Mouse (Mus musculus) left cerebral cortex, postnatal 14 days (tissue): ENCODE data around the gene Lefty2. TPM values are rescaled to one million over a fixed set of nuclear protein-coding genes. Genes with fewer than 3 reads are reported as not detected.
"Not testable (repeated sequence)": the region's sequence is repeated elsewhere in the genome, so short reads cannot be mapped to it uniquely, and the experiment has no call there.

Experiments used
- DNase-seq, 2 experiments: peaks; one replicate each; pipeline ENCODE4 v3.0.0; 2021 to 2022; ENCODE audit warnings: low spot score in 2 of 2, mixed read lengths in 1 of 2
- intact Hi-C: fragments of 180-260 bp; cut with DNase I; formaldehyde crosslinking; loops from one replicate; pipeline ENCODE4 v1.15.1; 2025
- total RNA-seq, 2 experiments: library from RNA; stranded (reverse); gene quantifications; 2 replicates each; pipeline ENCODE4 v1.2.3; 2021

The Lefty2 gene
- total RNA-seq, 2 experiments from 2014 or later, result 2.0 to 4.9 TPM

DNA sequence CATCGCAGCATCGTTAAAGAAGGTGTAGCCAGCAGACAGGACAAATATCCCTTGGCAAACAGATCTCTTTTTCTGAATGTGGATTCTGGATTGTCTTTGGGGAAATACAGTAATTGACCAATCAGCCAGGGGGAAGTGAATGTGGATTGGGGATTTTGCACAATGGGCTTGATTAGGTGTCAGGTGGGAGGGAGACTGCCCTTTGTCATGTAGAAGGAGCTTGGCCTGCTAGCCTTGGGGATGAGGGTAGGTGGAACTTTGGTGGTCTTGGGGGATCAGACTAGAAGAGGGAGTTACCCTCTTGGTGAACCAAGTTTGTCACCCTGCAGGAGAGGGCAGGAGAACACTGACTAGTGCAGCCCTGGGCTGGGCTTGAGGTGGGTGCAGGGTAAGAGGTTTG, 31.8 kb downstream of the Lefty2 start:
- intact Hi-C loops, result no loop called here
- DNase-seq, result no peak

DNA sequence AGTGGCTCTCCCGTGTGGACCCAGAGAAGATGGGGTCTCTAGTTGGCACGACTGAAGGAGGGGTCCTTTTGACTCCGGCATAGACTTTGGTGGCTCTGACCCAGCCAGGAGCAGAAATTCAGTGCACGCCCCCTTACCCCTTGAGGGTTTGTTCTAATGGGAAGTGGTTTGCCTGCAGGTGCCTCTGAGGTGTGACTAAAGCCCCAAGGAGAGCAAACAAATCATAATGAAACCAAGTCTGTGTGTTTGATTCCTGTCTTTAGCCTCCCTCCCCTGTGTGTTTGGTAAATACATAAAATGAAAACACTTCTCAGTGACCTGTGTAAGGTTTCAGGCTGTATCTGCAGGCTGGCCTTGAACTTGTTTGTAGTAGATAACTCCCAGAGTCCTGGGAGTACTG, 33.4 kb downstream of the Lefty2 start:
- intact Hi-C loops, result no loop called here
- no peak for DNase-seq

DNA sequence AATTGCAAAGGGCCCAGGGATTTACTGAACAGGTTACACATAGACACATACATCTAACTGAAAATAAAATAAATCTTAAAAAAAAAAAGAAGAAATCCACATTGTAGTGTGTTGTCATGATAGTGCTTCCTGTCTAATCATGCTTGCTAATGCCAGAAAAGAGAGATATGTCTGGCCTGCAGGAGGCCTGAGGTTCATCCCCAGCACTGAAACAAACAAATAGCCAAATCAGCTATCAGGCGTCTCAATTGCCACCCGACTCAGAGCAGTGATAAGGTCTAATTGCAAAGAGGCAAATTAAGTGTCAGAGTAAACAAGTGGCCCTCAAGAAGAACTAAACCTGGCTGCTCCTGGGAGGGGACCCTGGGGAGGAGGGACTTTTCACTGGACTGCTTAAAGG, 36.7 kb downstream of the Lefty2 start:
- no peak for DNase-seq
- intact Hi-C loops, result no loop called here

DNA sequence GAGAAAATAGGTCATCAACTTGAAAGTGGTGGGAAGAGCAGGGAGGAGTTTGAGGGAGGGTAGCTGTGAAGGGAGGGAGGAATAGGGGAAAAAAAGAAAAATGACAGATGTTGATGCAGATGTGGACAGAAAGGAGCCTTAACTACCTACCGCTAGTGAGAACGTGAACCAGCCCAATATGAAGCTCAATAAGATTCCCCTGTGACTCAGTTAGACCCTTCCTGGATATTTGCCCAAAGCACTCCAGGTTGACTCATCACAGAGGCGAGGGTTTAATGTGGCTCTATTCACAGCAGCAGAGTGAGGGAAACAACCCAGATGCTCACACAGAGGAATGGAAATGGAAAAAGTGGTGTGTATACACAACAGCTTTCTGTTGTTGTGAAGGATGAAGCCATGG, 38.2 kb downstream of the Lefty2 start:
- intact Hi-C loops, result no loop called here
- no peak for DNase-seq

DNA sequence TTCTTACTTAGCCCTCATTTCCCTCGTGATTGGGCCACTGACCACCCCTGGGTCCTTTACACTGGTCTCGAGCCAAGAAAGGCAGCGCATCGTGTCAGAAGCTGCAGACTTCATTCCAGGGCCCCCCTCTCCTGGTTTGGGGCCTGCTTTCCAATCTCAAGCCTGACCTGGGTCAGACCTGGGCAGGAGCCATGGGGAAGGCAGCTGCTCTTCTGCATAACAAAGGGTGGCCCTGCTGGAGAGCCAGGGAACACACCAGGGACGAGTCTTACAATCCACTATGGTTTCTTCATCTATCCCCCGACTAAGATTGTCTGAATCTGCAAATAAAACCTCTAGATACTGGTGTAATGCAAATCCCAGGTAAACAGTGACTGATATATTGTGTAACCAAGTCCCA, 40.8 kb downstream of the Lefty2 start:
- no peak for DNase-seq
- intact Hi-C loops, result no loop called here

DNA sequence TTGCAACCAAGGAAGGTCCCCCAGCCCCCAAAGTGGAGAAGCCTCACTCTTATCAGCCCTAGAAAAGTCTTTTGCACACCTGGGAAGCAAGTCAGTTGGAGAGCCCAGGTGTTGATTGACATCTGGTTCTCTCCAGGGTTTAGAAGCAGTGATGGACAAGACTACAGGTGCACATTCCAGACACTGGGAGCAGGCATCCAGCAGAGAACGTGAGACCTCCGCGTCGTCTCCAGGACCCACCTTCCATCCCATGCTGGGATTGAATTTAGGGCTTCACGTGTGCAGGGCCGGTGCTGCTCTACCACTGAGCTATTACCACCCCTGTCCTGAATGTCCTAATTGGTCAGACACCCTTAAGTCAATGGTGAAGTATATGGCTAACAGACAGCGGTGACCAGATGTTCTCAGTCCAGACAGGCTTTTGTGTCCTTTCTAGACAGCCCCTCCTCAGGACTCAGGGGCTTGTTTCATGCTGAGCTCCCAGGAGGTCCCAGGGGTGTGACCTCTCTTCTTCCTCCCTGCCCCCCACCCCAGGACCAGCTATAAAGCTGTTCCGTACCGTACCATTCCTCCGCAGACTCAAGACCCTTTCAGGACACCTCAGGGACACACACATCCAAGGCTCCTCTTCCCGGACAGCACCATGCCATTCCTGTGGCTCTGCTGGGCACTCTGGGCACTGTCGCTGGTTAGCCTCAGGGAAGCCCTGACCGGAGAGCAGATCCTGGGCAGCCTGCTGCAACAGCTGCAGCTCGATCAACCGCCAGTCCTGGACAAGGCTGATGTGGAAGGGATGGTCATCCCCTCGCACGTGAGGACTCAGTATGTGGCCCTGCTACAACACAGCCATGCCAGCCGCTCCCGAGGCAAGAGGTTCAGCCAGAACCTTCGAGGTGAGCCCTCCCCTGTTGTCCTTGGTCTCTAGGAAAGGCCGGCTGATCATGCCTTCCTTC, 41.8 kb downstream of the Lefty2 start, which contains the start of gene Lefty1:
TSS of gene Lefty1 (plus strand) at position 556 of the 953 bp plus-strand sequence.
- DNase-seq, result no peak
- intact Hi-C loops, result no loop called here

DNA sequence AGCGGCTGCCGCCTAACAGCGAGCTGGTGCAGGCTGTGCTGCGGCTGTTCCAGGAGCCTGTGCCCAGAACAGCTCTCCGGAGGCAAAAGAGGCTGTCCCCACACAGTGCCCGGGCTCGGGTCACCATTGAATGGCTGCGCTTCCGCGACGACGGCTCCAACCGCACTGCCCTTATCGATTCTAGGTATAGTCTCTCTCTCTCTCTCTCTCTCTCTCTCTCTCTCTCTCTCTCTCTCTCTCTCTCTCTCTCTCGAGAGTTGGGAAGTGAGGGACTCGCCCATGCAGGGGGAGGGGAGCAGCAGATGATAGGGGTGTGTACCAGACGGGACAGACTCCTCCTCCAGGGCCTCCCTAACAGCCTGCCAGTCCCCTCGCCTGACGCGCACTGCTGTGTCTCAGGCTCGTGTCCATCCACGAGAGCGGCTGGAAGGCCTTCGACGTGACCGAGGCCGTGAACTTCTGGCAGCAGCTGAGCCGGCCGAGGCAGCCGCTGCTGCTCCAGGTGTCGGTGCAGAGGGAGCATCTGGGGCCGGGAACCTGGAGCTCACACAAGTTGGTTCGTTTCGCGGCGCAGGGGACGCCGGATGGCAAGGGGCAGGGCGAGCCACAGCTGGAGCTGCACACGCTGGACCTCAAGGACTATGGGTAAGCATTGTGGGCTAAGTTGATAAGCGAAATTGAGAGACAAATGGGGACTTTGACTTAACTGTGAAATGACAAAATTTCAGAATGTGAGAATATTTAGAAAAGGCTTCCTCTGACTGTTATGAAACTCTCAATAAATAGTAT, 43.9 kb downstream of the Lefty2 start:
- intact Hi-C loops, result loop anchor here (1.0 kb wide), 1 partner anchor 43 kb away; no protein-coding TSS in a partner anchor
- not testable (repeated sequence) for DNase-seq

DNA sequence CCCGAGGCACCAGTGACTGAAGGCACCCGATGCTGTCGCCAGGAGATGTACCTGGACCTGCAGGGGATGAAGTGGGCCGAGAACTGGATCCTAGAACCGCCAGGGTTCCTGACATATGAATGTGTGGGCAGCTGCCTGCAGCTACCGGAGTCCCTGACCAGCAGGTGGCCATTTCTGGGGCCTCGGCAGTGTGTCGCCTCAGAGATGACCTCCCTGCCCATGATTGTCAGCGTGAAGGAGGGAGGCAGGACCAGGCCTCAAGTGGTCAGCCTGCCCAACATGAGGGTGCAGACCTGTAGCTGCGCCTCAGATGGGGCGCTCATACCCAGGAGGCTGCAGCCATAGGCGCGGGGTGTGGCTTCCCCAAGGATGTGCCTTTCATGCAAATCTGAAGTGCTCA, 44.7 kb downstream of the Lefty2 start:
- intact Hi-C loops, result loop anchor here (1.0 kb wide), 1 partner anchor 43 kb away; no protein-coding TSS in a partner anchor
- DNase-seq, result not testable (repeated sequence)

DNA sequence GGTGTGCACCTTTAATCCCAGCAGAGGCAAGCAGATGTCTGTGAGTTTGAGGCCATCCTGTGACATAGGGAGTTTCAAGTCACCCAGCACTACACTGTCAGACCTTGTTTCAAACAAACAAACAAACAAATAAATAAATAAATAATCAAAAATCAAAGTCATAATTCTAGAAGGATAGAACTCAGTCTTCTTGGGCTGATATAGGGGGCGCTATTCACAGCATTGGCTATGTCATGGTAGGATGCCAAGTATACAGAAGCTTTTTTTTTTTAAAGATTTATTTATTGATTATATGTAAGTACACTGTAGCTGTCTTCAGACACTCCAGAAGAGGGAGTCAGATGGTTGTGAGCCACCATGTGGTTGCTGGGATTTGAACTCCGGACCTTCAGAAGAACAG, 45.9 kb downstream of the Lefty2 start:
- DNase-seq, intact Hi-C loops: not testable (repeated sequence)

DNA sequence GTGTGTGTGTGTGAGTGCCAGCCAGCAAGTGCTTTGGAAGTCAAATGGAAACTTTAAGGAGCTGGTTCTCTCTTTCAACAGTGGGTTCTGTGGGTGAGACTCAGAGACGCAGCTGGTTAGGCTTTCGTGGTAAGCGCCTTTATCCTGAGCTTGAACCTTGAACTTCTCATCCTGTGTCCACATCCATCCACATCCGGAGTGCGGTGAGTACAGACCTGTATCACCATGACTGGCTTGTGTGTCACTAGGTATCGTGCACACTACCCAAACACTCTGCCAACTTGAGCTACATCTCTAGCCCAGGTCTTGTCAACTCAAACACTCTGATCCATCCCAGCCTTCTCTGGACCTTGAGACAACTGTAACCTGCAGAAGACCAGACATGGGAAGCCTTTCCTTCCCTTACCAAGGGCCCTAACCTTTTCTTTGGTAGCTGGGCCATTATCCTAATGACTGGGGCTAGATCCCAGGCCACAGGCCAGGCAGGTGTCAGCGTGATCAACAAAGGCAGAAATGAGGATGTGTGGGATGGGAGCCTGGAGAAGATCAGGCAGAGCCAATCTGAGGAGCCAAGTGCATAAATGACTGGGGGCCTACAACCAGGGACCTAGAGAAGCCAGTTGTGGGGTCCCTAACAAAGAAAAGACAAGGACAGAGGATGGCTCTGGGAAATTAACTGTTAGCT, 48.0 kb downstream of the Lefty2 start:
- intact Hi-C loops, result no loop called here
- no peak for DNase-seq

DNA sequence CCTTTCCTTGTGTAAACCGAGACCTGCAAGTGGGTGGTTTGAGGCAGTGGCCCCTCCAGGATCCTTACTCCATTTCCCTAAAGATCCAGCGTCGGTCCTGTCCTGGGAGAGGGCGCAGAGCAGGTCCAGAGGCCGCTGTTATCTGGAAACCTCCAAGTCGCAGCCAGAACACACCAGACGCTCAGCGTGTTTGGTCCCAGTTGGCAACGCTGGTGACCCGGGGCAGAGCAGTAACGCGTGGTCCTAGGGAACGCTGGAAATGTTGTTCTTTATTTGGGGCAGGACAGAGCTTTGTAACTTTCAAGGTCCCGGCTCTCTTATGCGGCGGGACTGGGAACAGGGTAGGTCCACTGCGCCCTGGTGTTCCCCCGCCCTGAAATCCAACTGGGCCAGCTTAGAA, 48.8 kb downstream of the Lefty2 start:
- DNase-seq, result no peak
- intact Hi-C loops, result no loop called here

DNA sequence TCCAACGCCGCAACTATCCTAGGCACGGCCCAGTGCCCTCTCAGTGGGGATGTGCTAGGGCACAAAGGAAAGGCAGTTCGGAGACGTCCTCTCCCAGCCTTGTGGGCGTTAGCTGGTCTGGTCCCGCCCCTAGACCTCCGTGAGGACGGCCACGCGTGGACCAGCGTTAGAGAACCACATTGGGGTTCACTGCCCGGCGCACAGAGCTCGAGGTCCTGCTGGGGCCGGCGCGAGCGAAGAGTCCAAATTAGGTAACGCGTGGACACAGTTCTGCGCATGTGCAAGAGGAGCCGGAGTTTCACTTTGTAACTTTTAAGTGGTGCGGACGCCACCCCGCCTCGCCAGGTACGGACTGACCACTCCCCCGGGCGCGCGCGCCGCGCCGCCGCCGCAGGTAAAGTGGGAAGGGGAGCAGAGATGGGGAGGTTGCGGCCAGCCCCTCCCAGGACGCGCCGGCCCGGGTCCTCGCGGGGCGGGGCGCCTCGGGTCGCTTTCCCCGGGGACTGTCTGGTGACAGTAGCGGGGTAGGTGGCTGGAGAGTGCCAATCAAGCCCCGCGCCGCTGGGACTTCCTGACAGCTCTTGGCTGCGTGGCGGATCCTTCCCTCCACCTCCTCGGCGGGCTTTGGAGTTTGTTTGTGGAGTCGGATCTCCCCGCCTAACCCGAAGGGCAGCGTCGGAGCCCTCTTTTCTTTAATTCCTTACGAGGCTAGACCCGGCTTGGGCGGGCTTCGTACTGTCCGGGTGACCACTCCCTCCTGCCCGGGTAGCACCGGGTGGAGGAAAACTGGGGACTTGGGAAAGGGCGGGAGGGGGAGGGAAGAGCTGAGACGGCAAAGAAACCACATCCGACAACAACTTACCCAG, 49.5 kb downstream of the Lefty2 start, which contains the start of gene Tmem63a:
TSS of gene Tmem63a (plus strand) at position 179 of the 866 bp plus-strand sequence.
- intact Hi-C loops, result no loop called here
- peak; percentile 22 to 45 for DNase-seq

DNA sequence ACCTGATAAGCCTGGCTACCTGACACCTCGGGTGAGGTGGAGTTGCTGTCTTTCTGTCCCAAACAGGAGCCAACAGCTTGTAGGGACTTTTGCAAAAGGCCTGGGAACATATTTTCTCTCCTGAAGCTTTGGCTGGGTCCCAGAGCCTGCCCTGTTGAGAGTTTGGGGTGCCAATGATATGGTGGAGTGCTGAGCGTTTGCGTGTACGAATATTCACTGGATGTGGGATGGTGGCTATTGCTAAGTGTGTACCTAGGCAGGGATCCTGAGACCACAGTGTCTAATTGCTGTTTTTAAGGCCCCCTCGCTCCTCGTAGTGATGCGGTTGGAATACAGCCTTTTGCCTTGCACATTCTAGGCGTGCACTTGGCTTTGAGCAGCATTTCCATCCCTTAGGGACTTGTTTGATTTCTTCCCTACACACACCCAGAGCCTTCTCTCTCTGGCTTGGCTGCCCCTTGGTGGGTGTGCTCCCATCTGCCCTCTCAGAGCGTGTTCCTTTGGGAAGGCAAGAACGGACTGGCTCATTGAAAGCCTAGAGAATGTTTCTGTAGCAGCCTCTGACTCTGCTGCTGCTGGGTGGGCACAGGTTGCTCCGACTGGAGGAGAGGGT, 50.2 kb downstream of the Lefty2 start:
- DNase-seq, result no peak
- intact Hi-C loops, result no loop called here

DNA sequence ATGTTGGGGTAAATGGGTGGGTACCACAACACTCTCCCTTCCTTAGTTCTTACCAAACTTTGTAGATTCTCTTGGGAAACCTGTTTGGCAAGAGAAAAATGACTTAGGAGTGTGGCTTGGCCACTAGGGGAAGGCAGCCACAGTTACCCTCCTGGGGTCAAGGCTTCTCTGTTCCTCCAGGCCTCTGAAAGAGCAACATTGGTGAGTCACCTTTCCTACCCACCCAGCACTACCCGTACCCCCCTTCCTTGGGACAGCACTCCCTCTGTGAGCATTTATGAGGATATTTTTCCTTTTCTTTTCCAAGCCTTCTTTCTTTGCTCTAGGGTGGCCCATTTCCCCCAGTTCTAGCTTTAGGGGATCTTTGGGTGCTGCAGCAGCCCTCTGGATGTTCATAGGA, 51.0 kb downstream of the Lefty2 start:
- intact Hi-C loops, result no loop called here

DNA sequence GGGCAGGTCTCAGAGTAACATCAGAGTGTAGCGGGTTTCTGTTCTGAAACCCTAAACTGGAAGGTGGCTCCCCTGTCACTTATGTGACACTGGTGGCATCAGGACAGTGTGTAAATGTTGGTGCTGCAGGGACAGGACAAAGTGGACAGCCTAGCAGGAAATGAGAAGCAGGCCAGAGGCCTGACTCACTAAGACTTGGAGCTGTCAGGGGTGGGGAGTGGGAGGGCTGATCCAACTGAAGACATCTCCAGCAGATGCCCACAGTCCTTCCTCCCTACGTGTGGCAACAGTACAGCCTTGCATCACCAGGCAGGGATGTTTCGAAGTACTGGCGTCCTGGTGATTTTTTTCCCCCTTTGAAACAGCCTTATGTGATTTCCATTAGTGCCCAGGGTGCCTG, 51.6 kb downstream of the Lefty2 start:
- no peak for DNase-seq
- intact Hi-C loops, result no loop called here

More for the DNA sequence above, 51.0 kb downstream of the Lefty2 start:
- DNase-seq, result no peak

DNA sequence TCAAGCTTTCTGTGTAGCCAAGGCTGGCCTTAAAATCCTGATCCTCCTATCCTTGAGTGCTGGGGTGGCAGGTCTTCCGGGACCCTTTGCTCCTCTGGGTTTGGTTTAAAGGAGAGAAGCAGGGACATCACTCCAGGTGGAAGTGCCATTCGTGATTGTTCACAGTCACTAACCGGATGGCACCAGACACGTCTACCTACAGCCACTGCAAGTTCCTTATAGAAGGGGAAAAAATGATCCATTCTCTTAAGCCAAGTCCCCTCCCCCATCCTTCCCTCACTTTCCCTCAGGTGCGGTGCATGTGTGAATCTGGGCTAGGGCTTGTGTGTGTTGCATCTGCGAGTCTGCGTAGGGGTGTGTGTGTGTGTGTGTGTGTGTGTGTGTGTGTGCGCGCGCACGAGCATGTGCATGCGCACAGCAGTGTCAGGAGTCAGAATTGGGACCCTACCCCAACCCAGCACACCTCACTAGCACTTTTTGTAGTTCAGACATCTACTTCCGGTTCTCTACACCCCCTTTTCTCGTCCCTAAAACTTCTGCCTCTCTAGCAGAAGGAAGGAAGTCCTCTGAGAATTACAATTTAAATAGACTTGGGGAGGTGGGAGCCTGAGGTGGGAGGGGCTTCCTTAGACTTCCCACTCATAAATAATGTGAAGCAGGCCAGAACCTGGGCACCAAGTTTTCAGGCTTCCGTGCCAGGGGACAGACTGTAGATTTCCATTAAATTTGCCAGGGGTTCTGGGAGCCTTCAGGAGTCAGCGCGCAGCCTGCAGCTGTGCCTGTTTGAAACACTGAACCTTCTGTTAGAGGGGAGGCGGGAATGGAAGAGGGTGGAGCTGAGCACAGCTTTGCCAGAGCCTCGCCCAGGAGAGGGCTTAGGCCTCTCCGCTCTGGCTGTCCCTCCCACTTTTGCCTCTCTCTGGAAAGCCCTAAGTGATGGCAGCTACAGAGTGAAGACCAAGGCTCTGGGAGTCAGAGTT, 52.4 kb downstream of the Lefty2 start:
- intact Hi-C loops, result no loop called here
- peak; percentile 14 to 42 for DNase-seq

DNA sequence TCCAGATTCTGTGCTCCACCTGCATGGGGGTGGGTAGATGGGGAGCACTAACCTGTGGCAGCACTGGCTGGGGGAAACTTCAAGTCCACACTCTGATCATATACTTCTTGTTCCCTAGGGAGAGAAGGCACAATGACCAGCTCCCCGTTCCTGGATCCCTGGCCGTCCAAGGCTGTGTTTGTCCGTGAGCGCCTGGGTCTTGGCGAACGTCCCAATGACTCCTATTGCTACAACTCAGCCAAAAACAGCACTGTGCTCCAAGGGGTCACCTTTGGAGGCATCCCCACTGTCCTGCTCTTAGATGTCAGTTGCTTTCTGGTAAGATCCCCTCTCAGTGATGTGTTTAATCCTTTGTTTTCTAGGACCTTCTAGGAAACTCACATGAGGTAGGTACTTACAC, 53.5 kb downstream of the Lefty2 start:
- DNase-seq, result no peak
- intact Hi-C loops, result no loop called here
